Mouse (Mus musculus): Measurements from ENCODE around the gene Jarid2. TPM values are rescaled to one million over a fixed set of nuclear protein-coding genes. Genes with fewer than 3 reads are reported as not detected.
A peak's percentile ranks its signal among the peaks of the same experiment; 100 is the strongest.
"Not testable (repeated sequence)": the region's sequence is repeated elsewhere in the genome, so short reads cannot be mapped to it uniquely, and the experiment has no call there.

The Jarid2 gene
- polyA plus RNA-seq (2015; fragmentation: Nextera tagmentation; extraction: Ambion mirVana): 20.2 and 20.5 TPM in 2 replicates

- peak; percentile 31 for DNase-seq (ENCODE audit: low spot score)
These were observed at the start of gene Jarid2 for GRCm38 (mm10) chr13:44729424-44729971. Jarid2 (plus strand) TSS chr13:44729474.

GRCm38 (mm10) chr13:44681051-44681450, 48.2 kb upstream of the Jarid2 start:
- DNase-seq (ENCODE audit: low spot score): no peak

- no peak for DNase-seq (ENCODE audit: low spot score)
These were observed 41.1 kb upstream of the Jarid2 start for GRCm38 (mm10) chr13:44688140-44688539.

GRCm38 (mm10) chr13:44697628-44698027, 31.6 kb upstream of the Jarid2 start:
- no peak for DNase-seq (ENCODE audit: low spot score)

- DNase-seq (ENCODE audit: low spot score): no peak
These were observed 25.1 kb upstream of the Jarid2 start for GRCm38 (mm10) chr13:44704036-44704801.

GRCm38 (mm10) chr13:44705031-44705742, 24.1 kb upstream of the Jarid2 start:
- no peak for DNase-seq (ENCODE audit: low spot score)

GRCm38 (mm10) chr13:44705743-44706044, 23.6 kb upstream of the Jarid2 start:
- no peak for DNase-seq (ENCODE audit: low spot score)

- DNase-seq (ENCODE audit: low spot score): no peak
These were observed 22.9 kb upstream of the Jarid2 start for GRCm38 (mm10) chr13:44706206-44706915.

- DNase-seq (ENCODE audit: low spot score): no peak
These were observed 22.1 kb upstream of the Jarid2 start for GRCm38 (mm10) chr13:44707176-44707575.

- DNase-seq (ENCODE audit: low spot score): no peak
These were observed 20.8 kb upstream of the Jarid2 start for GRCm38 (mm10) chr13:44708336-44709017.

GRCm38 (mm10) chr13:44709747-44710480, 19.4 kb upstream of the Jarid2 start:
- DNase-seq (ENCODE audit: low spot score): no peak

GRCm38 (mm10) chr13:44711062-44711461, 18.2 kb upstream of the Jarid2 start:
- DNase-seq (ENCODE audit: low spot score): no peak

- DNase-seq (ENCODE audit: low spot score): no peak
These were observed 17.4 kb upstream of the Jarid2 start for GRCm38 (mm10) chr13:44711882-44712281.

GRCm38 (mm10) chr13:44715187-44715885, 13.9 kb upstream of the Jarid2 start:
- no peak for DNase-seq (ENCODE audit: low spot score)

GRCm38 (mm10) chr13:44717838-44718237, 11.4 kb upstream of the Jarid2 start:
- no peak for DNase-seq (ENCODE audit: low spot score)

- DNase-seq (ENCODE audit: low spot score): not testable (repeated sequence)
These were observed 10.8 kb upstream of the Jarid2 start for GRCm38 (mm10) chr13:44718465-44718864.

GRCm38 (mm10) chr13:44720094-44720493, 9.2 kb upstream of the Jarid2 start:
- no peak for DNase-seq (ENCODE audit: low spot score)

- DNase-seq (ENCODE audit: low spot score): no peak
These were observed 7.3 kb upstream of the Jarid2 start for GRCm38 (mm10) chr13:44721891-44722547.

- not testable (repeated sequence) for DNase-seq (ENCODE audit: low spot score)
These were observed 5.8 kb upstream of the Jarid2 start for GRCm38 (mm10) chr13:44723522-44723921.

Measured in thymus, postnatal 0 days (tissue).